In the genomic region with DNA sequence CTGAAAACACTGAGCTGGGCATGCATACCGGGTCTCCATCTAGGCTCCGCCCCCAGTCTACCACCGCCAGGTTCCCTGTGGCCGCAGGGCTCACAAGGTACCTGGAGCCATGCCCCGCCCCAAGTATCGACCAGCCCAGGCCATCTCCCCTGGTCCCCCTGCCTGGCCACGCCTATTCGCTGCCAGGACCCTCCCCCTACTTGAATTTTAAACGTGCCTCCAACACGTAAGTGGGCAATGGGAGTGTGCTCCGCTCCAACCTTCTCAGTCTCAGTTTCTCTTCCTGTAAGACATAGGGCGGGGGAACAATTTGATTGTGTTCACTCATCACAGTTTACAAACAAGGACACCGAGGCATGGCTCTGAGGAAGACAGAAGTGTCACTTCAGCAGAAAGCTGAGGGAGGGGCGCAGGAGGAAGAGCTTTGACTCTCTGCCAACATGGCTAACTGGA, we compare ENCODE assay signal across 8 mouse cellular contexts. TPM values are rescaled to one million over a fixed set of nuclear protein-coding genes. Genes with fewer than 3 reads are reported as not detected.
DNase-seq lines count a peak whose midpoint lies in the region; ATAC-seq lines count a peak whose summit lies in the region.

A gene (minus strand): TSS at position 116 of the 453 bp plus-strand sequence.

- WGBS in forebrain, embryonic 15.5 days: 4% methylated on average over 14 of the region's 14 CpGs
- WGBS in hindbrain, embryonic 13.5 days: 3% methylated on average over 14 of the region's 14 CpGs

- peak within 1 kb of the TSS; percentile 91 for H3K4me3 ChIP-seq in forebrain, embryonic 15.5 days
- H3K4me3 ChIP-seq in hindbrain, embryonic 13.5 days: peak within 1 kb of the TSS; percentile 75

- H3K9ac ChIP-seq in forebrain, embryonic 15.5 days (replicated peaks): peak within 1 kb of the TSS; percentile 77
- peak within 1 kb of the TSS; percentile 90 for H3K9ac ChIP-seq in hindbrain, embryonic 13.5 days

- ATAC-seq in forebrain, embryonic 15.5 days (replicated peaks): peak; percentile 53
- ATAC-seq in hindbrain, embryonic 13.5 days (ENCODE audit: low FRiP score): peak; percentile 50
- ATAC-seq in megakaryocyte-erythroid progenitor cell, adult 5-6 weeks (replicated peaks; ENCODE audit: low FRiP score, low TSS enrichment, poor library complexity, severe bottlenecking): peak; percentile 15; the same call in 1 of the 2 replicates

- no peaks in the 10 kb centered on the region for H3K27me3 ChIP-seq in forebrain, embryonic 15.5 days
- H3K27me3 ChIP-seq in hindbrain, embryonic 13.5 days: no peaks in the 10 kb centered on the region

- H3K4me1 ChIP-seq in forebrain, embryonic 15.5 days: peaks cover 48% of the 10 kb centered on the region
- peaks cover 47% of the 10 kb centered on the region for H3K4me1 ChIP-seq in hindbrain, embryonic 13.5 days (replicated peaks)

- H3K9me3 ChIP-seq in forebrain, embryonic 15.5 days: no peaks in the 10 kb centered on the region
- no peaks in the 10 kb centered on the region for H3K9me3 ChIP-seq in hindbrain, embryonic 13.5 days

- peak within 1 kb of the TSS; percentile 91 for H3K4me2 ChIP-seq in forebrain, embryonic 15.5 days (replicated peaks)
- peak within 1 kb of the TSS; percentile 67 for H3K4me2 ChIP-seq in hindbrain, embryonic 13.5 days

- peak; percentile 56 for DNase-seq in CD4-positive, CD25-positive, alpha-beta regulatory T cell, adult 2 months (ENCODE audit: low read depth, low spot score)
- peak; percentile 95 for DNase-seq in ZHBTc4 (ENCODE audit: low read depth, low spot score)
- DNase-seq in left cerebral cortex, postnatal 36 days (ENCODE audit: low spot score in 2 of 2): no peak
- DNase-seq in thymus, postnatal 36 days: peak; percentile 32 to 65
- no peak for DNase-seq in ovary, postnatal 14 days (ENCODE audit: low spot score)

- H3K27ac ChIP-seq in forebrain, embryonic 15.5 days (replicated peaks): peak within 1 kb of the TSS; percentile 53
- peak within 1 kb of the TSS; percentile 91 for H3K27ac ChIP-seq in hindbrain, embryonic 13.5 days

- intact Hi-C loops in left cerebral cortex, postnatal 36 days (cut with DNase I): loop anchor here (5.0 kb wide), 1 partner anchor 33 kb away; no protein-coding TSS in a partner anchor

- H3K36me3 ChIP-seq in forebrain, embryonic 15.5 days: peaks cover 2% of the 10 kb centered on the region; the same call in 1 of the 2 replicates
- 0 out of 2 replicates have a peak, but pooled peaks cover 8% of the 10 kb centered on the region for H3K36me3 ChIP-seq in hindbrain, embryonic 13.5 days

RNA-seq across cellular contexts. Expression of the gene that starts here (rescaled TPM):
- polyA plus RNA-seq in forebrain, embryonic 15.5 days (2015; fragmentation: Nextera tagmentation; extraction: Ambion mirVana): 63.6 and 70.2 TPM in 2 replicates
- 103 and 105 TPM in 2 replicates for polyA plus RNA-seq in hindbrain, embryonic 13.5 days (2015; fragmentation: Nextera tagmentation; extraction: Ambion mirVana)
- 10 to 100 TPM; 11.6 to 17.2 TPM for total RNA-seq in left cerebral cortex, postnatal 36 days (2021)
- 6.3 and 8.8 TPM in 2 replicates for total RNA-seq in megakaryocyte-erythroid progenitor cell, adult 5-6 weeks (2014; fragmentation: Nextera tagmentation)
- total RNA-seq in megakaryocyte-erythroid progenitor cell, adult 5-6 weeks (2017): 4.6 and 5.1 TPM in 2 replicates

Comparison
In these comparisons a context has a peak if more than half of its experiments do, and no peak if none do; other contexts are left out.
1. DNase-seq: peak in CD4-positive, CD25-positive, alpha-beta regulatory T cell, adult 2 months (single experiment), ZHBTc4 (single experiment) and thymus, postnatal 36 days (2 of 2); none in left cerebral cortex, postnatal 36 days (0 of 2) and ovary, postnatal 14 days (single experiment).
2. Peak in every context shown above with its lines, with median percentiles within 50 percentile points of each other: ATAC-seq.